Mouse (Mus musculus): ENCODE measurements at regions not wholly inside any gene's neighbourhood (a gene's known extent, or its start where the extent isn't known, plus 50 kb on each side); places are given as distances from the start of the nearest gene placed in this dataset.

DNA sequence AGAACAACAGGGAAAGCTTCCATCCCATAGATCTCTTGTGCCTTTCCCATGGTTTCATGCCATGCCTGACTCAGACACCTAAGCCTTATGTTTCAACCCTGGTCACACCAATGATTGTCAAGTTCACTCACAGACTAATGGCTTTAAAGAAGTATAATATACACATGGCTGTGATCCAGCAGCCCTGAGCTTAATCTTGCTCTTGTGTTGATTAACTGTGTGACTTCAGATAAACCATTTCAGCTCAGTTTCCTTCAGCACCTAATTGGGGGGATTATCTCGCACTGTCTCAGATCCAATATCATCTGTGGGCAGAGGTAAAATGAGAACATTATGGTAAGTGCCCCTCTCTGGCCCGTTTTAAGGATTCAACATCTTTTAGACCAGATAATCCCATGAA, 223.9 kb upstream of the Pard3b start:
- no peak for DNase-seq (ENCODE audit: extremely low read depth, low read depth, low spot score)

DNA sequence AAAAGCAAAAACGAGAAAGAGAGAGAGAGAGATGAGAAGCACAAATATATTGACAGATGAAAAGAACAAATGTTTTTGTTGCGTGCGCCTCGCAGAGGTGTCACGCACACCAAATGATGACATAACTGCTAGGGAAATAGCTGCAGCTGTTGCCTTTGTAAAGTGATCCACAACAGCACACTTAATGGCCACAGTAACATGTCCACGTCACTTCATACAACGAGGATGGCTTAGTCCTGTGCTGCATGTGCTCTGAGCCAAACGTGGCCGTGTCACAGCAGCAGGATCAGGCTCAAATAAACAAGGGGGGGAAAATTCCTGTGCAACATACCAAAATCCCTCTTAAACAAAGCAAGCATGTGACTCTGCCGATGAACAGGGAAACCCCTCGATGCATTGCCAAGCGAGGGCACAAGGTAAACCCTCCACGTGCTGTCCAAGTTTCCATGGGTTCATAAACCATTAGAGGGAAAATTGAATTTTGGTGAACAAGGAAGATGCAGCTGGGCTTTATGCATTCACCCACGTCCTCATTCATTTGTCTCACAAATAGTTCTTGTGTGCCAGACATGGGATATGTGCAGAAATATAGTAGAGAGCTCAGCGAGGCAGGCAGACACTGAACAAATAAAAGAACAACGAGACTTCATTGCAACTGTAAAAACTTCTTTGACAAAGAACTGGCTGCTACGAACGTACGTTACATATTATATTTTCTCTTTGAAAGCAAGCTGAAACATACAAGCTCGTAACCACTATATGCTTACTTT, 223.0 kb upstream of the Pard3b start:
- no peak for DNase-seq (ENCODE audit: extremely low read depth, low read depth, low spot score)

DNA sequence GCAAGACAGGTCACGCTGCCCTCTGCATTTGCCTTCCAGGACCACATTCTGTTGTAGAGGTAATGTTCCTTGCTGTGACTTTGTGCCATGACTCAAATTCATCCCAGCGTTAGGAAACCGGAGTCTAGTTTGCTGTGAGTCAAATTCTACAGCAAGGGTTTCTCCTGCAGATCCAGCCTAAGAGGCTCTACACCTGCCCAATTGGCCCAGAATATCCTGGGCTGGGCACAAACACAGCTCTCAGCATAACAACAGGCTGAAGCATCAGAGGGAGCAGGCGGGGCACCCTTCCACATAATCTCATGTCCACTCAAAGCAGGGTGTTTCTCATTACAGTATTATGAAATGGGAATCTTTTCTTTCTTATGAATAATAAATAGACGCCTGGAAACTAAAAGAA, 220.2 kb upstream of the Pard3b start:
- DNase-seq (ENCODE audit: extremely low read depth, low read depth, low spot score): no peak

DNA sequence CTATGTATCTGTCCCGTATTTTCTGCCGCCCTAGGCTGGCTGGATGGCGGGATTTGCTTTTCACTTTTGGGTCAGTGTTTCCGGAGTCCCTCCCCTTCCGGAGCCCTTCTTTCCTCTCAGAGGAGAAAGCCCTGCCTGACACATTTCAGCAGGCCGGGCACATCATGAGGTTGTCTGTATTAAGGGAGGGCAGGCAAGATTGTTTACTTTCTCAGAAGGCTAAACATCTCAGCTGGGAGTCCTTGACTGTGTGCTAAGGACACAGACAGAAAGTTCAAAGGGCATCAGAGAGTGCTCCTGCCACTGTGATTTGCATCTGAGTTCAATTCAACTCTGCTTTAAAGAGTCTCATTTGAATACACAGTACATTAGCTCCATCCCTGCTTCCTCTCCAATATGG, 218.8 kb upstream of the Pard3b start:
- DNase-seq (ENCODE audit: extremely low read depth, low read depth, low spot score): no peak

DNA sequence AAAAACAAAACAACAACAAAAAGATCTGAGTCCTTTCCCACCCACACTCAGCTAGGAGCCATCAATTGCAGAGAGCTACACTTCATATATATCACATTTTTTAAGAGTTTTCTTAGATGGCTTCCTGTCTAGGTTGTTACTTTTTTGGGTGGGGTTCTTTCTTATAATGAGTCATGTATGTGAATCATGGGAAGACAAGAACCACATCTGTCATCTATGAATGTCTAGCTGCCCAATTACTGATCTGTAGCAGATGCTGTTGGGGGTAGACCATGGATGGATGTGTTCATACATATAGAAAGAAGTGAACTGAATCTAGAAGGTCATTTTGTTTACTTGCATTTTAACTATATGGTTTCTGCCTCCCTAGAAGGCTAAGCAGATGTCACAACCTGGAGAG, 215.4 kb upstream of the Pard3b start:
- no peak for DNase-seq (ENCODE audit: extremely low read depth, low read depth, low spot score)

DNA sequence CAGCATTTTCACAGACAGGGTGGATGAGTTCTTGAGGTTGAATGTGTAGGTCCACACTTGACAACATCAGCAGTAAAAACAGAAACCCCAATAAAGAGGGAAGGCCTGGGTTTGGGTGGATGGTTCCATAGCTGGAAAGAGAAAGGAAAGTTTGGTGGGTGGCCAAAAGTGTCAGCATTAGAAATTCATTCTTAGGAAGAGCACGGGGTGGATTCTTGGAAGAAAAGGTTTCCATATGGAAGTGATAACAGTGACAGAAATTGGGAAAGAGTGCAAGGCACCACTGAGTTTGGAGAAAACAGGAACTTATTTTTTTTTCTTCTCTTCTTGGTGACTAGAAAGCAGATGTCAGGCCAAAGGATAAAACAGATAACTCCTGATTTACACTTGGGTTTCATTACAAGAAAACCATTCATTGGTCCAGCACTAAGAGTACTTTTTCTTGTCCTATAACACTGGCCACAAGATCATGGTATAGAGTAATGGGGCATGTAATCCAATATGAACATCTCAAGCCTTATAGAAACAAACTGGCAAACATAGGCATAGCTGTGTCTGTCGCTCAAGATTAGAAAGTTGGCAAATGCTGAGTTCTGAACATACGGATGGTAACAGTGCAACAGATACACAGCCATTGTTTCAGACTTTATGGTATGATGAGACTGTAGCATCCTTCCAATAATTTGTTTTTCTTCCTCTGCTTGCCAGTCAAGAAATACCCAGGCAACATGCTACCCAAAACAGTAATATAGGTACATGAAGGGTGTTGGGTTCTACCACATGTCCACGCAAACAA, 209.7 kb upstream of the Pard3b start:
- no peak for DNase-seq (ENCODE audit: extremely low read depth, low read depth, low spot score)

DNA sequence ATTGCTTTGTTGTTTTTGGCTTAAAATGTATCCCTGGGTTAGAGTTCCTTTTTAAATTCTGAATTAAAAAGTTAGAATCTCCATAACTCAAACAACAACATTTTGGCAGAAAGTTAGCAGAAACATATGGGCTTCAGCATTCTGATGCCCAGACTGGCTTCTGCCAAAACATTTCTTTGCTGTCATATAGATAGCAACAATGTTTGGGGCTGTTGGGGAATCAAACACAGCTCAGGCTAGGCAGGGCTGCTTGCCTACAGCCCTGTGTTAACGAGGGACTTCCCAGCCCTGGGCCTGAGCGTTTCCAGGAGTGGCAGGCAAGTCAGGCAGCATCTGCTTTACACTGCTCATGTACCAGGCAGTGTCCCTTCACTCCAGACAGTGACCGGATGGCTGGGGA, 201.0 kb upstream of the Pard3b start:
- DNase-seq (ENCODE audit: extremely low read depth, low read depth, low spot score): no peak

DNA sequence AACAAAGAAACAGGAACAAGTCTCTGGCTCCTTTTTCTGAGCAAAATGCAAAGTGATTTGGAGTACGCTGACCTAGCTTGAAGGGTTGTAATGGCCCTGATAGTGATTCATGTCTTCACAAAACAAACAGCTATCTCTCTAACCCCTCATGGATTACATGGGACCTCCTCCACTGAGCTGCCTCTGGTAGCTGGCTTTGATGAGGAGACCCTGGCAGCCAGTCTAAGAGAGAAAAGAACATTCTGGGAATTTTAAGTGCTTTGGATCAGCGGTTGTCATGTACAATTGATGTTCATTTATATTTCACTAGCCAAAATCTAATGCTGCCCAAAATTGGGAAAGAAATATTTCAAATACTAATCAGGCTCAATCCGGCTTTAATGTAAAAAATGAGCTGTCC, 177.2 kb upstream of the Pard3b start:
- no peak for DNase-seq (ENCODE audit: extremely low read depth, low read depth, low spot score)

DNA sequence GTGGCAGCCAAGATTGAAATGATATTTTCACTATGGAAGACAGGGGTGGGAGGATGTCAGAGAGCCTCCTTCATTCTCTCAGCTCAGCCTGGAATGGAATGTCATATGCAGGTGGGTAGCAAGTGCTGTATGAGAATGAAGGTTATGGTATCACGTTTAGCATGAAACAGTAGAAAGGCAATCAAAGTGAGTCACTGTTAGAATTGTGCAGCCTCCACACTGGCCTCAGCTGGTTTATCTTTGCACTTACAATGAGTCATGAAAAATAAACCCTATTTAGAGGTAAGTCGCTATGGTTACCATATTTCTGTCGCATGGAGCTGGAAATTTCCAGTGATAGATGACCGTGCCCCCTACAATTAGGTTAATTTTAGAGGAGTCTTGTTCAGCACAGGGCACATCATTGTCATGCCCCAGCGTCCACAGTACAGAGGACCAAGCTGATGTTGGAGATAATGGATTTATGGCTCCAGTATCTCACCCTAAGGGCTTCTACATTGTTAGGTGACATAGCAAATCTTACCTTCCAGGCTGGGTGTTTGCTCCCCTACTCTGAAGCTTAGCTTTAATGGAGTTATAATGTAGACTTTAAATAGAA, 167.9 kb upstream of the Pard3b start:
- DNase-seq (ENCODE audit: extremely low read depth, low read depth, low spot score): no peak

DNA sequence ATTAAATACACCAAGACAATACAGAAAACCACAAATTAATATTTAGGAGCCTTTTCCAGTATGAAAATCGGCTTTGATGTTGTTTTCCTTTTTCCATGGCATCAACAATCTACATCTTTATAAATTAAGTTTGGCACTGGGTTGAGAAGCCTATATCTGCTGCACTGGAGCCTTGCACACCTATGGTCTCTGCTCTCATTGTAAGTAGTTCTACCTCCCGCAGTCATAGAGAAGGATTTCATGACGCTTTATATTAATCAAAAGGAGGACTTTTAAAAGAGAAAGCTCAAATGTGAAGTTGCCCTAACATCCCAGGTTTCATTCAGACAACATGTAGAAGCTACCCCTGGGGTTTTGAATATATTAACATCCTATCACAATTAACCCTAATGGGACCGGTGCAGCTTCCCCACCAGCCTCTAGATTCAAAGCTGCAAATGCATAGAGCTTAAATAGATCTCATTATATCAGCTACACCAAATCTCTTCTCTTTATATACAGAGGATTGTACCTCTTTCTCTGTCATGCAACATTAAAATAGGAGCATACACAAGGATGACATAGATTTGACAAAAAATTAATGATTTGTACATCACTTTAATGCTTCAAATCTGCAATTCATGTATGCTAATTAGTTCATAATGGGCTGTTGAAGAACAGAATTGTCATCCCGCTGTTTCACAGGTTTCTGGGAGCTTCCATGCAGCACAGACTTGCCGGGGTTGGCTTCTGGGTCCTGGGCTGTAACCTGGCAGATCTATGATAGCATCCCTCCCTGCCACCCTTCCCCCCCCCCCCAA, 166.6 kb upstream of the Pard3b start:
- DNase-seq (ENCODE audit: extremely low read depth, low read depth, low spot score): no peak

DNA sequence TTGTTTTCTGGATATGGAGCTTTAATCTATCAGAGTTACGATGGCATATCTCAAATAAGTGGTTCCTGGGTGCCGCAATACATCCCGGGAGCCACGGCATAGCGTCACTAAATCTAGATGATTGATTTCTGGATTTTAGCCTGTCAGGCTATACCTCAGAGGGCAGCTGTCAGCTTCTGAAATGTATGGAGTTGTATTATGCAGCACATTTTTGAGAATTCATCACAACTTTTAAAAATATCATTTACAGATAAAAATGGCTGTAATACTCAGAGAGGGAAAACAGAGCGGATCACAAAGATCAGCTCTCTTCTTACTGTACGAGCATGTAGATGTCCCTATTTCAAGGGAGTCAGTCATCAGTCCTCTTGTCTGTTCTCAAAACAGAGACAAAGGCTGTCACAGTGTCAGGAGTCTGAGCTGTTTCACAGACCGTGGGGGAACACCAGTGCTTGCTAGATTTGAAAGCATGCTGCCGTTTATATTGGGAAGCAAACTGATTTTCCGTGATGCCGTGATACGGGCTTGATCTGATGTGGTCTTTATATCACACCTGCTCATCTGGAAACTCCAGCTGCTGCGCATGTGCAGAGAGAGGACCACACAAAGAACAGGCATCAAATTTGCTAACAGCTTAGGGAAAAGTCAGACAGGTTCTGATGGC, 165.9 kb upstream of the Pard3b start:
- no peak for DNase-seq (ENCODE audit: extremely low read depth, low read depth, low spot score)

DNA sequence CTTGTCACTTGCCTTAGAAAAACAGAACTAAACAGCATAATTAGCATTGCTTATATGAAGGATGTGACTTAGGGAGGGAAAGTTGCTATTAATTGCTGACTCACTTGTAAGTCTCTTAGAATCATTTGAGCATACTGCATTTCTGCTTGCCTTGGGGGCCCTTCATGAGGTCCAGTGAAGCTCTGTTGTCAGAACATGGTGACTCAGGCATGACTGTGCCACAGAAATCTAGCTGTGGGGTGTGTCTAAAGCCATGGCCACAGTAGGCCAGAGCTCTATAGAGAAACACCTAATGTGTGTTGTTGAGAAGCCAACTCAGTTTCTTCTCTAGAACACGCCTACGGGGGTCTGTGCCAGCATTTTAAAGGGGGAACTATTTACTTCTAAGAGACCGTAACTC, 153.2 kb upstream of the Pard3b start:
- no peak for DNase-seq (ENCODE audit: extremely low read depth, low read depth, low spot score)

DNA sequence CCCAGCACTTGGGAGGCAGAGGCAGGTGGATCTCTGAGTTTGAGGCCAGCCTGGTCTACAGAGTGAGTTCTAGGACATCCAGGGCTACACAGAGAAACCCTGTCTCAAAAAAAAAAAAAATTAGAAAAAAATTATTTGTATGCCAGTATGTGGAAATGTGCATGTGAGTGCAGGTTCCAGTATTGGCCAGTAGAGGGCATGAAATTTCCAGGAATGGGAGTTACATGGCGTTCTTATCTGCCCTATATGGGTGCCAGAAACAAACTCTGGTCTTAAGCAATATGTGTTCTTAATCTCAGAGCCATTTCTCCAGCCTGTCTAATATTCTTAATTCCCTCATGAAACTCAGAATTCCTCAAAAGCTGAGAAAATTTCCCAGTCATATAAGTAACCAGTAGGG, 113.7 kb upstream of the Pard3b start:
- no peak for DNase-seq (ENCODE audit: extremely low read depth, low read depth, low spot score)

DNA sequence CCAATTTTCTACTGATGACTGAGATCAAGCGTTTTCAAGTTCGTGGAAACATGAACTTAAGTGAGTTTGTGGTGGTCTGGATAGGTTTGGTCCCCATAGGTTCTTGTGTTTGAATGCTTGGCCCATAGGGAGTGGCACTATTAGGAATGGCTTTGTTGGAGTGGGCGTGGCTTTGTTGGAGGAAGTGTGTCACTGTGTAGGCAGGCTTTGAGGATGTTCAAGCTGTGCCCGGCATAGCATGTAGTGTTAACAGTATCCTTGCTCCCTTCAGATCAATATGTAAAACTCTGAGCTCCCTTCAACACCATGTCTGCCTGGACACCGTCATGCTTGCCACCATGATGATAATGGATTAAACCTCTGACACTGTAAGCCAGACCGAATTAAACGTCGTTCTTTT, 112.7 kb upstream of the Pard3b start:
- DNase-seq (ENCODE audit: extremely low read depth, low read depth, low spot score): no peak

DNA sequence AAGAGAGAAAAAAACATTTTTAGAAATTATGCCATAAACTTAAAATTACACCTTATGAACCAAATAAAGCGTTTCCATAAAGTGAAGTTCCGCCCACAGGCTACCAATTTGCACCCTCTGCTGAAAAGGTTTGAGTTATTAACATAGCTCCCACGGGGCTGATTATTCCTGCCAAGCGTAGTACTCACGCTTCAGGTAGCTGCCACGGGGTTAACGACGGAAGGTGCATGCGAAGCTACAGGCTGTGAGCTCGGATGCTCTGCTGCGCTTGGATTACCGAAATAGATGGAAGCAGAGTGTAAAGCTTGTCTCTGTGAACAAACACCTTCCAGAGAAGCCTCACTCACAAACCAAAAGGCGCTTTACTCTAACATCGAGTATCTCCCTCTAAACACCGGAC, 109.9 kb upstream of the Pard3b start:
- no peak for DNase-seq (ENCODE audit: extremely low read depth, low read depth, low spot score)

DNA sequence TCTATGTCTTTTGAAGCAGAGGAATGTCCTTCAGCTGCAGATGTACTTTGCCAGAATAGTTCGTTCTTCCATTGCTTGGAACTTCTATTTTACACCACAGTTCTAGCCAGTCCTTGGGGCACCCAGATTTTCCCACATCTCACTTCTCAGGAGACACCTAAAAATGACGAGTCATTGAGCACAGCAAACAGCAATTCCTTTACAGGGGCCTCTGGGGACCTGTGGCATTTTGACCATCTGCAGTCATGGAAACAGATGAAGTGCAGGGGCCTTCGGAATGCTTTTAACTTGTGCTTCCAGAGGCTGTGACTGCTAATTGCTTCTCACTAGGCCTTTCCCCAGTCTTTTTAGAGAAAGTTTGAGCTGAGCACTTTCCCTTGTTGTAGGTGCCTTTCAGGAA, 108.5 kb upstream of the Pard3b start:
- no peak for DNase-seq (ENCODE audit: extremely low read depth, low read depth, low spot score)

DNA sequence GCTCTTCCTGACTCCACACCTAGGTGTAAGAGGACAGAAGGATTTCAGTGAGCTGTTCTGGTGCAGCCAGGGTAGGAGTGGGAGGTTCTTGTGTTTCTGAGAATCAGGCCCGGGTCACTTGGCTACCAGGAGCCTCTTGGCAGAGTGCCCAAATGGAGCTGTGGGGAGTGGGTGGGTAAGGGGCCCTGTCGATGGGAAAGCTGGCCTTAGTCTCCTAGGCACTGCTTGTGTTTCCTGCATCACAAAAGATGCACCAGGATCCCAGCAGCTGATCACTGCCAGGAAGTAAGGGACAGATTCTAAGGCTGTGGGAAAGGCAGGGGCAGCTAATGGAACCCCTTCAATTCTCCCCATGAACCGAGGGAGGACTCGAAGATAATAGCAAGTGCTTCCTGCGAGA, 107.1 kb upstream of the Pard3b start:
- DNase-seq (ENCODE audit: extremely low read depth, low read depth, low spot score): no peak

DNA sequence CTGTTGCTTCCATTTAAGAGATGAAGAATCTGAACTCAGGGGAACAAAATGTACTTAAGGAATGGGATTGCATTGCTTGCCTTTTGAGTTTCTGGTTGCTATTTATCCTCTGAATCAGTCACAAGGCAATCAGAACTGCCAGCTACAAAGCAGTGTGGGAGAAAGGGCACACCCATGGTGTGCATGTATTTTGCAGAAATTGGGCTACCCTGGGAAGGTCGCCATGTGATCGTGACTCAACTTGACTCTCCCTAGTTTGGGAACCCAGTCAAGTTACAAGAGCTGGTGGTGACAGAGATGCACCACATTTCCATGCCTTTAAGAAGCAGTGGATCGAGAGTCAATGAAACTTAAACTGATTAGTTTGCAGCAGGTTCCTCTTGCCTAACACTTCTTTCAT, 98.5 kb upstream of the Pard3b start:
- no peak for DNase-seq (ENCODE audit: extremely low read depth, low read depth, low spot score)

DNA sequence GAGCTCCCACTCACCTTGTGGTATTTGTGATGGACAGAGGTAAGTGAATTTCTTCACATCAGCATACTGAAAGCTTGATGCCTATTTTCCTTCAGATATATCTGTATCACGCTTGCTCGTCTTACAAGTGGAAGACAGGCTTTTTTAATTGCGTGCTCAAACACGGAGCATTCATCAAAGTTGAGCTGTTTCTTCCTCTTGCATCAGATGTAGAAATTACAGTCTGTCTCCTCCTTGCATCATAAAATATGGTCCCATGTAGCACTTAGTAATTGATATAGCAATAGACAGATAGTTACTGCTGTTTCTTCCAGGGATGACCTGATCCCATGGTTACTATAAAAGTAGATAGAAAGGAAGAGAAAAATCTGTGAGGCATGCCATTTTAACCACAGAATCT, 97.5 kb upstream of the Pard3b start:
- DNase-seq (ENCODE audit: extremely low read depth, low read depth, low spot score): no peak

DNA sequence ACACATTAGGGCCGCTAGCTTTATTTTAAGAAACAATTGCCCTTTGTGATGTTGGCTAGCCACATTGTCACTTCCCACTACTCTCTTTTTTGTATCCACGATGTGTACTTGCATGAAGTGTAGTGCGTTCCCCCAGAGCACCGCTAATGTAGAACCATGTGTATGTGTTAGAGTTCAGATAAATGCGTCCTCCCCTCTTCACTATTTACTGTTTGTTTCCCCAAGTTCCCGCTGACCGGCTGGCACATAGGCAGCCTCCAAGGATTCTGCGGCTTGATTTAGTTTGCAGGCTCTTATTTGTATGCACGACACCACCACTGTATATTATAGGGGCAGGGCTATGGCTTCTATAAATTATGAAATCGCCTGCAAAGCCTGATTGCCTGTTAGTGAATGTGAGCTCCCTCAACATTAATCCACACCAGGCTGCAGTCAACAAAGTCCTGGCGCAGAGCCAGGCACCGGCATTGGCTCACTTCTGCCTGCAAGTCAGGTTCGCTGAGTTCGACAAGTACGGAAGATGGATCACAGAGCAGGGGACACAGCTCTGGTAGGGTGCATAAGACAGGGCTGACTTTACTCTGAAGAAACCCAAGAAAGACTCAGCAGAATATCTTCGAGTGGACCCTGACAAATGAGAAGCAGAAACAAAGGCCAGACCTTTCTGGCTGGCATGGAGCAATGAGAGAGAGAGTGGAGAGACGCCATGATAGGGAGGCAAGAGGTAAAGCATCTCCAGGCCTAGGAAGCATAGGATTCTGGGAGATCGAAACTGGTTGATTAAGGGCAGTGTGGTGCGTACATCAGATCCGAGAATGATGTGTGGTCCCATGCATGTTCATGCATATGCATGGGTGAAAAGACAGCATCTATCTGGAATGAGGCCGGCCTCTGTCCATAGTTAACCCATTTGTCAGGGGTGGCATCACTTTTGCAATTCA, 85.8 kb upstream of the Pard3b start:
- no peak for DNase-seq (ENCODE audit: extremely low read depth, low read depth, low spot score)

Measured in fat pad, adult 2 months (tissue).